Mouse (Mus musculus) CD4-positive helper T cell, adult 2 months (primary cell): Measurements from ENCODE around the gene Gpr31b.
"Not testable (repeated sequence)": the region's sequence is repeated elsewhere in the genome, so short reads cannot be mapped to it uniquely, and the experiment has no call there.

Experiments used
- DNase-seq: peaks from one replicate; pipeline ENCODE4 v3.0.0-alpha.2; 2012; ENCODE audit warnings: low read depth, missing footprints, low spot score

Gpr31b gene

DNA sequence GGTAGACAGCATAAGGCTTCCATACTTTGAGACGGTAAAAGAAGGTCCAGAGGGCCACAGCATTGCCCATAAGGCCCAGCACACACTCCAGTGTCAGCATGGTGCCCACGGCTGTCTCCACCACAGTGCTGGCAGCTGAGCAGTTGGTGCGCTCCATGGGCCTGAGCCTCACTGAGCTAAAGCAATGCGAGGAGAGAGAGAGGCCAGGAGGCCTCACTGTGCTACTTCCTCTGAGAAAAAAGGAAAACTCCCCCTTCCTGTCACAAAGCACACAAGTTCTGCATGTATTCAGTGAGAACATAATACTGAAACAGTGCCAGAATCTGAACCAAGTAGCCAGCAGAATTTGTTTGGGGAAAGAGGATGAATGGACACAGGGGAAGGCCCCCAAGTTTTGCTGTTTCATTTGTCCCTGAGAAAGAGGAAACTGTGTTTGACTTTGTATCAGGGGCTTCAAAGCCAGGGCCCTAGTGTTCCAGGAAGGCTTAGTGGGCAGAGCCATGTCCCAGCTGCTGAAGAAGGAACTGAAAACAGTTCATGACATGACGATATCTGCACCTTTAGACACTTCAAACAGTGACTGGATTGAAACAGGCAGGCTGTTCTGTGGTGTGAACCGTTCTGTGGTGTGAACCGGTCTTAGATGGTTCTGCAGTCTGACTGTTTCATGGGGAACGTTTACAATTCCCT is at the start of gene Gpr31b:
Gene Gpr31b (minus strand): TSS at position 173 of the 690 bp plus-strand sequence.
- not testable (repeated sequence) for DNase-seq

DNA sequence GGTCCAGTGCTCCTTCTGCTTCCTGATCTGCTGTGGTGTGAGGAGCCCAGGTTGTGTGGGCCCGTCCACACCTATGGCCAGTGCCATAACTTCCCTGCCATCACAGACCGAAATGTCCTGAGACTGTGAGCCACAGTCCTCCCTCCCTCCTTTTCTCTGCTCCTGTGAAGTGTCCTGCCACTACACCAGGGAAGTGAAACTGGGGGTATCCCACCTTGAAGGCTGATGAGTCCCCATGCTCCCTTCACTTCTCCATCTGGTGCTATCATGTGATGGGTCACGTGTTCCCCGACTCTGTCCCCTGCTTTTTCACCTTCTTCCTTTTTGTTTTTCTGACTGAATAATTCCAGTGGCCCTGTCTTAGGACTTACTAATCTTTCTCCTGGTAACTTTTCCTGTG is 40.9 kb upstream of the Gpr31b start:
- not testable (repeated sequence) for DNase-seq

DNA sequence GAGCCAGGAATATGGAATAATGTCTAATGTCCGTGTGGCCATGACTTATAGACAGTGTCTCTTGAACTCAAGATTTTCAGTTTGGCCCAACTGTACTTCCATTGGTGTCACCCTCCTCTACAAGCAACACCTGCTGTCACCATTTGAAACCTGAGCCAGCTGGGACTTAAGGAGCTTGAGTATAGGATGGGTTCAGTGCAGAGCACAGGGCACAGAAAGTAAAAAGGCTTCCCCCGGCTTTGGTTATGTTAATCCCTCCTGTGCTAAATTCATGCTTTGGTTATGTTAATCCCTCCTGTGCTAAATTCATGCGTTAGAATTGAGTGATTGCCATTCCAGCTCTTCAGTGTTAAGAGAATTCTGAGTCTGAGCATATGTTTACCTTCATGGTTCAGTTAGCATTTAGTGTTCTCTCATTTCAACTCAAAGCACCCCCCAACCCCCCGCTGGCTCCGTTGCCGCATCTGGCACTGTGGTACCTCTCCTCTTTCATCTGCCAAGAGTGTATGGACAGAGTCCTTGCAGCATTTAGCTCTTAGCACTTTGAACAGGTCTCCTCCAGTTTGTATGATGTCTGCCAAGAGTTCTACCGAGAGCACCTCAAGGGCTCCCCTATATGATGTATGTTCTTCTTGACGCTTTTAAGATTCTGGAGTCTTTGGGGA is 40.1 kb upstream of the Gpr31b start:
- DNase-seq = not testable (repeated sequence)

DNA sequence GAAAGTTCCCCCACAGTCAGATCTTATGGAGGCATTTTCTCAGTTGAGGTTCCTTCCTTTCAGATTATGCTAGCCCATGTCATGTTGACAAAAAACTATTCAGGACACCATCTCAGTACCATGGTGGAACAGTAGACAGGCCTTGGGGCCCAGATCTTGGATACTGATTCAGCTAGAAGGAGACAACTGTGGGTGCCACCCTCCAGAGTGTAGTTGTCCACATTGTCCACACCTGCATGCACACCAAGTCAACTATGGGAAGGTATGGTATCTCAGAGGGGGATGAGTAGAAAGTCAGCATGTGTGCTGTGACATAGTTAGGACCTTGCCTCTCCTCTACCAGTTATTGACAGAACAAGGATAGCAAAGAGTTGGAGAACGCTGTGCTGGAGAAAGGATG is 39.4 kb upstream of the Gpr31b start:
- not testable (repeated sequence) for DNase-seq

DNA sequence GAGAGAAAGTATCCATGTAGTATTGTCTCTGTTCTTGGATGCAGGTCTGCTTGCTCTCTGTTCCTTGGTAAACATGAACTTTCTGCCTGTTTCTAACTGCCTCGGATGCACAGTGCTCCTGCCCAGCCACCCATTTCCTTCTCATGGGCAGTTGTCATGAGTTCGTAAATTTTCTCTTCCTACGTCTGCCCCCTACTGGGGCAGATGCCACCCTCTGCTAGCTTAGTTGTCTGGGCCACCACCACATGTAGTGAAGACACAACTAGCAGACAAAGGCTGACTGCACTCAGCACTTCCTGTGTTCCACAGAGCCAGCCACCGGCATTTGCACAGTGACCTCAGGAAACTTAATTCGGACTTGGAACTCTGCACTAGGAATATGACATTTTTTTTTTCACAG is 17.1 kb upstream of the Gpr31b start:
- not testable (repeated sequence) for DNase-seq

DNA sequence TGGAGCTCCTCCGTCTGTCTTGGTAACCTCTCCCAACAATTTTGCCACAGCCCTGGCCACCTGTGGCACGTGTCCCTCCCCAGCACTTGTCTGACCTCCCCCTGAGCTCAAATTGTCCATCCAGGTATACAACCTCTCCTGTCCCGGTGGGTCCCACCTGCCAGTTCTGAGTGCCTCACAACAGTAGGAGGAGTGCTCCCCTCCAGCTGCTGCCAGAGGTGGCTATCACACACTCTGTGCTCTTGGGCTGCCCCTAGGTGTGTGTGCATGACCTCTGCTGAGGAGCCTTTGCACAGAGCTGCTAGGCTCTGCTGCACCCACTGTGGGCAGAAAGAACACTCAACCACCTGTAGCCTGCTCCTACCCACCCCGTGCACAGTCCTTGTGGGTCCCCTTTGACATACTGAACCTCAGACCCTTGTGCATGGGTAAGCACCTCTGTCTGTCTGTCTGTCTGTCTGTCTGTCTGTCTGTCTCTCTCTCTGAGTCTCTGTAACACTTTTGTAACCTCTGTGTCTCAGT is 15.8 kb upstream of the Gpr31b start:
- DNase-seq = not testable (repeated sequence)

DNA sequence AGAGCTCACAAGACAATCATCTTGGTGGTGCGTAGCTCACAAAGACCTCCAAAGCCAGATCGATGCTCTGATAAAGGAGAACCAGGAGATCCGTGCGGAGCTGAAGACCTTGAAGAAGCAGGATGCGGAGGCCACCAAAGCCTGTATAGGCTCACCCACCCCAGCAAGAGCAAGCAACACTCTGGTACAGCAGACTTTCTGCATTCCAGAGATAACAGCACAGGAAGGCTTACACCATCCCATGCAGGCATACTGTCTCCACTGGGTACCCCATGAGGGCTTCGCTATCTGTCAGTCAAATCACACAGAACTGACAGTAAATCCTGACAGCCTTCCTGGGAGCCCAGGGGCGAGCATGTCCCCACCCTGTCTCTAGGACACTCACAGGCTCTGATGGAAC is 10.8 kb upstream of the Gpr31b start:
- not testable (repeated sequence) for DNase-seq

DNA sequence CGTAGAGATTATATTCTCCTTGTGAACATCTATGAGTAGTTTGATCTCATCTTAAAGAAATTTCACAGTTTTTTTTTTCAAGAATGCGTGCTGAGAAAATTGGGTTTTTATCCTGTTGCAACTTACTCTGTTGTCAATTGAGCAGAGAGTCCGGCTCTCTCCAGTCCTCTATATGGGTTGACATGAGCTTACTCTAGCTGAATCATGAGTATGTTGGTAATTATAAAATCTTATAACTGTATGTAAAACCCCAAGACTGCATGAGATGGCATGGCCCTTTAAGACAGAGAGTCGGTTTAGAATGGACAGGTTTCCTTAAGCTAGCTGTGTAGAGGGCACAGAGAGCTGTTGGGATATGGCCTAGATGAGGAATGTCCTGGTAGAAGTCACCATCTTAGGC is 8.7 kb upstream of the Gpr31b start, which contains the start of gene Tcp10b:
Gene Tcp10b (plus strand): TSS at position 301 of the 400 bp plus-strand sequence.
- not testable (repeated sequence) for DNase-seq

DNA sequence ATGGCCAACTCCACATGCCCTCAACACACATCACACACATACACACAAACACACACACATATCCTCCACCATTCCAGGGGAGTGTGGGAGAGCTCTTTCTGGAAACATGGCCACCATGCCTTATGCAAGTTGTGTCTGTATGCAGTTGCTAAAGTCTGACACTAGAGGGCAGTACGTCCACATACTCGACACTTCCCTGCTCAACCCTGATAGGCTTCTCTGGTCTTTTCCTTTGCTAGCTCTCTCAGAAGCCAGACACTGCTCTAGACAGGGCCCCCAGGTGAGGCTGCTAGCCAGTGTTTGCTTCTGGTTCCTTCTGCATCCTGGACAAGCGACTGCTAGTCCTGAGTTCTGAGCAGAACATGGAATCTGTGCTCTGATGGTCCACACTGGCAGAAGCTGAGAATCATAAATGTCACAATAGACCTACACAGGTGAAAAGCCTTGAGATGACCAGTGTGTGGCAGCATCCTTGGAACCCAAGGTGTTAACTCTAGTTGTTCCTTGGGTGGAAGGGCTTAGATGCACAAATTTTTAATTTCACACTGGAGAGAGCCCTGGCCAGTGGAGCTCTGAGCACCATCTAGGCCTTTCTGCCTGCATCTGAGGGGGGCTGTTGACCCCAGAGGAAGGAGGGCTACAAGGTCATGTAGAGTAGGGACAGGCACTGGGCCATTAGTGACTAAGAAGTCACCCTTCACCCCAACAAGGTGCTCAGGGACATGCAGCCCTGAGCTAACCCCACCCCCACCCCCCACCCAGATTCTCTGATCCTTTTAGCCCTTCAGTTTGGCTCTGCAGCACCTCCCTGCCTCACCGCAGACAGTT is 8.0 kb downstream of the Gpr31b start:
- DNase-seq = peak; percentile 38

DNA sequence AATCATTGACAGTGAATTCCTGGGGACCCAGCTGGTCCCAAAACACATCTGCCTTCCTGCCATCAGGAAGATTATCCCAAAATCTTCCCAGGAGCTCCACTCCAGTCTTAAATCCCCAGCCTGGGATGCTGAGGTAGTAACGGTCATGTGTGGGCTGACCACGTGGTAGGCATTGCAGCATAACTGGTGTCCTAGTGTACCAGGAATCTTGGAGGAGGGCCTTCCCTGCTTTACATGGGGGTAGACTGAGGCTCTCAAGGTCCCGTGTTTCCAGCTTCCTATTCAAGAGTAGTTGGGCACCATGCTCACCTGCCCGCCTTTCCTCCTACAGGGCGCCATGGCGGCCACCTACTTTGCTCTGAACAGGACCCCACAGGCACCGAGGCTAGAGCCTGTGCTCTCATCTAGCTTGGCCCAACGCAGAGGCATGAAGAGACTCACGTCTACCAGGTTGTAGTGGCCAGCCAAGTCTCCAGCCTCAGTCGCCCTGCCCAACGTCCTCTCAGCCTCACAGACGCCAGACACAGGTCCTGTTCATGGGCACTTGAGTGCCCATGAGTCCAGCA is 15.4 kb downstream of the Gpr31b start:
- DNase-seq = not testable (repeated sequence)

DNA sequence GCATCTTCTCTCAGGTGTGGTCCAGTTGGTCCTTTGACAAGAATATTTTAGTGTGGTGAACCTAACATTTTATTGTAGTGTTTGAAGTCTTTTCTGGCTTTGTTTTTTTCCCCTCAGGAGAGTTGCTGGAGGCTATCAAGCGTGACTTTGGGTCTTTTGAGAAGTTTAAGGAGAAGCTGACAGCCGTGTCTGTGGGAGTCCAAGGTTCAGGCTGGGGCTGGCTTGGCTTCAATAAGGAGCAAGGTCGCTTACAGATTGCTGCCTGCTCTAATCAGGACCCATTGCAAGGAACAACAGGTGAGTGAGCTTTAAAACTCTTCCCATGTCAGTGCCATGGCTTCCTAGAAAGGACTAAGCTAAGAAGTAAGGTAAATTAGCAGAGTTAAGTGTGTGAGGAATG is 38.8 kb downstream of the Gpr31b start:
- no peak for DNase-seq

DNA sequence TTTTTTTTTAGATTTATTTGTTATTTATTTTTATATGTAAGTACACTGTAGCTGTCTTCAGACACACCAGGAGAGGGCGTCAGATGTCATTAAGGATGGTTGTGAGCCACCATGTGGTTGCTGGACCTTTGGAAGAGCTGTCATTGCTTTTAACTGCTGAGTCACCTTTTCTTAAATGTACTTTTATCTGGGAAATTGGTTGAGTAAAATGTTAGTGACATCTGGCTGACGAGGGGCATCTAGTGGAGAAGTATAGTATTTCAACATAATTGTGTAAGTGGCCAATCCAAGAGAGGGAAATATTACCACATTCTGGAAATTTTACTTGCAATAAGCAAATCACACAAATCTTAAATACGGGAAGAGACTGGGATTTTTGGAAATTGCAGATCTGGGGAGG is 42.2 kb downstream of the Gpr31b start:
- peak; percentile 73 for DNase-seq

DNA sequence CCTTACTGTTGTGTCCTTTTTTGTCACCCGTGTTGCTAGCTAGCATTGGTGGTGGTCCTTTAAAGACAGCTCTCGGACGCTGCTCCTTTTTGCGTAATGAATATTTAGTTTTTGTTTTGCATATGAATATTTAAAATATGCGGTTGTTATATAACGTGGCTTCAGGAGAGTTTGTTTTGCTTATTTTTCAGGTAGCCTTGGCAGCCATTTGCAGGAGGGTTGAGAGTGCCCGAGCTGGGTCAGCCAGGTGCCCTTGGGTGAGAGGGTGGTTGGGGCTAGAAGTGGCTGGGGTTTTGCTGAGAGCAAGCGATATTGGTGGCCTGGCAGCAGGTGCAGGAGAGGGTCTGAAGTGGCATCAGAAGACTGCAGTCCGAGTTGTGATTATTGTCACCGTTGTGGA is 43.6 kb downstream of the Gpr31b start:
- DNase-seq = peak; percentile 51

DNA sequence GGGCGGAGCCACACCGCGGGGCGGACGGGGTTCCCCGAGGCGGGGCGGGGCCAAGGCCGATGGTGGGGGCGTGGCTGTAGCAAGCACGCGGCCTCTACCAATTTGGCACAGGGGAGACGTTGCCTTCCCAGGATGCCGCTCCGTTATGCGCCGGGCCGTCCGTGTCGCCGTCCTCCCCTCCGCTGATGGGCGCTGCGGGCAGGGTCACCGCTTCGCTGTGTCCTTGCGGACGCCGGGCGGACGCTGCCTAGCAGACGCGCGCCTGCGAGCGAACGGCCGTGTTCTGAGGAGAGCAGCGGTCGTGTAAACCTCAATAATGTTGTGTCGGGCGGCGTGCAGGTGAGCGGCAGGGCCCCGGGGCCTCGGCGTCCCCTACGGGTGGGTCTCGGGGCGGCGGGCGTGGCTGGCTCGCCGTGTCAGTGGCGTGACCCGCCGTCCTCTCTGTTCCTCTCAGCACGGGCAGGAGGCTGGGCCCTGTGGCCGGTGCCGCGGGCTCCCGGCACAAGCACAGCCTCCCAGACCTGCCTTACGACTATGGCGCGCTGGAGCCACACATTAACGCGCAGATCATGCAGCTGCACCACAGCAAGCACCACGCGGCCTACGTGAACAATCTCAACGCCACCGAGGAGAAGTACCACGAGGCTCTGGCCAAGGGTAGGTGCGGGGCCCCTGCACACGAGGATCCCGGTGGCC is 44.2 kb downstream of the Gpr31b start:
- peak; percentile 94 for DNase-seq

DNA sequence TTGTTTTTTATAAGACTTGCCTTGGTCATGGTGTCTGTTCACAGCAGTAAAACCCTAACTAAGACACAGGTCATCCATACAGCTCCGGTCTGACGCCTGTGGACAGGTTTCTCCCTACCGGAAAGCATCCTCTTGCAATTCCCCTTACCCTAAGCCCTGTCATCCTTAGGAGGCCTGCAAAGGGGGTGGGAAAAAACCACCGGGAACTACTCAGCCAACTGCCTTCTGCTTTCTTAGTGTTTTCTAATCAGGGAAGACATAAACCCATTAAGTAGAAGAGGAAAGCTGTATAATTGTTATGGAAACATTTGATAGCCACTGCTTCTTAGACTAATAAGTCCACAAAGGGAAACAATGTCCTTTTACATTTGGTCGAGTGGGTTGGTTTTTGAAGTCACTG is 45.1 kb downstream of the Gpr31b start:
- no peak for DNase-seq

DNA sequence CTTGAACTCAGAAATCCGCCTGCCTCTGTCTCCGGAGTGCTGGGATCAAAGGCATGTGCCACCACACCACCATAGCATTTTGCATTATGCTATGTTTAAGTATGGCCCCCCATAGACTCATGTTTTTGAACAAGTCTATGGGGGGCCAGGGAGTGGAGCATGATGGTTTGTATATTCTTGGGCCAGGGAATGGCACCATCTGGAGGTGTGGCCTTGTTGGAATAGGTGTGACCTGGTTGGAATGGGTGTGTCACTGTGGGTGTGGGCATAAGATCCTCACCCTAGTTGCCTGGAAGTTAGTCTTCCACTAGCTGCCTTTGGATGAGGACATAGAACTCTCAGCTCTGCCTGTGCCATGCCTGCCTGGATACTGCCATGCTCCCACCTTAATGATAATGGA is 45.5 kb downstream of the Gpr31b start, which contains the start of gene Sod2:
Gene Sod2 (plus strand): TSS at position 301 of the 400 bp plus-strand sequence.
- DNase-seq = not testable (repeated sequence)

DNA sequence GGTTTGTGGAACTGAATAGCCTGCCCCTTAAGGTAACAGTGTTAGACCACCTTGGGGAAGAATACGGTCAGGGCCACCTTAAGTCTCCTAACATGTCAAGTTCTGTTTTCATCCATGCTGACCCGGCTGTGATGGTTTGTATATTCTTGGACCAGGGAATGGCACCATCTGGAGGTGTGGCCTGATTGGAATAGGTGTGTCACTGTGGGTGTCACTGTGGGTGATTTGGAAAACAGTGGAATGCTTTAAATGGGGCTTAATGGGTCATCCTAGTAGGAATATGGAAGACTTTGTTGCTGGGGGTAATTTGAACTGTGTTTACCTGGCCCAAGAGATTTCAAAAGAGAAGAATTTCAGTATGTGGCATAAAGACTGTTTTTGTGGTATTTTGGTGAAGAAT is 47.7 kb downstream of the Gpr31b start:
- not testable (repeated sequence) for DNase-seq

DNA sequence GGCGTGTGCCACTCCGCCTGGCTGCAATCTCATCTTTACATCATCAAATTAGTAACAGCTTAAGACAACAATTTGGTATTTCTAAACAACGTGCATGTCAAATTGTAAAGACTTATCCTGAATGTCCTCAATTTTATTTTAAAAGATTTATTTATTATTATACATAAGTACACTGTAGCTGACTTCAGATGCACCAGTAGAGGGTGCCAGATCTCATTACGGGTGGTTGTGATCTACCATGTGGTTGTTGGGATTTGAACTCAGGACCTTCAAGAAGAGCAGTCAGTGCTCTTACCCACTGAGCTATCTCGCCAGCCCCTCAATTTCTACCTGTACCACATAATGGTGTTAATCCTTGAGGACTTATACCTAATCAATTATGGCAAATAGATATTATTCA is 49.9 kb downstream of the Gpr31b start:
- not testable (repeated sequence) for DNase-seq
